Mouse (Mus musculus) embryonic facial prominence, embryonic 12.5 days (tissue): ENCODE results near the gene Qrich1. TPM values are rescaled to one million over a fixed set of nuclear protein-coding genes. Genes with fewer than 3 reads are reported as not detected.

Source experiments
- ATAC-seq: fragments of 200-750 bp; cut with Nextera tagmentation; 2 replicates; pipeline ENCODE4 v1.8.0; 2017; ENCODE audit not compliant: insufficient number of reproducible peaks, insufficient read depth, low FRiP score, low TSS enrichment
- H3K27ac ChIP-seq: fragments of 300-500 bp; sonication (generic); 2 replicates; pipeline ENCODE4 v1.5.1; 2016; ENCODE audit warnings: mild to moderate bottlenecking
- H3K27me3 ChIP-seq: fragments of 300-500 bp; sonication (generic); 2 replicates; pipeline ENCODE4 v1.6.1; 2016; ENCODE audit warnings: mild to moderate bottlenecking, moderate library complexity
- H3K36me3 ChIP-seq: fragments of 300-500 bp; sonication (generic); 2 replicates; pipeline ENCODE4 v1.6.1; 2016; ENCODE audit warnings: mild to moderate bottlenecking
- H3K4me1 ChIP-seq: fragments of 300-500 bp; sonication (generic); 2 replicates; pipeline ENCODE4 v1.6.1; 2016
- H3K4me2 ChIP-seq: fragments of 300-500 bp; sonication (generic); replicated peaks from 2 replicates; pipeline ENCODE4 v1.6.1; 2016; ENCODE audit warnings: mild to moderate bottlenecking, moderate library complexity
- H3K4me3 ChIP-seq: fragments of 300-500 bp; sonication (generic); 2 replicates; pipeline ENCODE4 v1.5.1; 2016; ENCODE audit warnings: mild to moderate bottlenecking
- H3K9ac ChIP-seq: fragments of 300-500 bp; sonication (generic); 2 replicates; pipeline ENCODE4 v1.6.1; 2016; ENCODE audit warnings: mild to moderate bottlenecking, moderate library complexity
- H3K9me3 ChIP-seq: fragments of 300-500 bp; sonication (generic); 2 replicates; pipeline ENCODE4 v1.6.1; 2016; ENCODE audit warnings: mild to moderate bottlenecking, moderate library complexity
- WGBS: fragments of 180-500 bp; shearing (Covaris S2); methylation state at CpG from one replicate; pipeline ENCODE4 v1.1.7; 2016; 5-methylcytosine and 5-hydroxymethylcytosine counted together
- polyA plus RNA-seq: library from polyadenylated mRNA; unstranded; fragments of >200 nt; fragmentation: Nextera tagmentation; extraction: Ambion mirVana; gene quantifications from 2 replicates; pipeline ENCODE4 v1.2.1, GENCODE M21; 2016

Qrich1 gene
- polyA plus RNA-seq, 1 experiment from 2014 or later: 160 TPM

GRCm38 (mm10) chr9:108525400-108525799, 8.8 kb downstream of the Qrich1 start:
- no peaks in the 10 kb centered on the region for H3K9me3 ChIP-seq
- H3K9ac ChIP-seq: no peak overlapping the region
- no peak overlapping the region for H3K4me2 ChIP-seq
- WGBS: 88% methylated on average over 3 of the region's 3 CpGs
- no peaks in the 10 kb centered on the region for H3K4me1 ChIP-seq
- H3K36me3 ChIP-seq: peaks cover 37% of the 10 kb centered on the region
- no peaks in the 10 kb centered on the region for H3K27me3 ChIP-seq
- H3K4me3 ChIP-seq: no peak overlapping the region
- no peak overlapping the region for H3K27ac ChIP-seq
- no peak for ATAC-seq

GRCm38 (mm10) chr9:108530954-108531353, 14.3 kb downstream of the Qrich1 start:
- 83% methylated on average over 1 of the region's 1 CpGs for WGBS
- no peak for ATAC-seq
- H3K36me3 ChIP-seq: peaks cover 72% of the 10 kb centered on the region

GRCm38 (mm10) chr9:108531496-108531895, 14.9 kb downstream of the Qrich1 start:
- H3K36me3 ChIP-seq: peaks cover 77% of the 10 kb centered on the region
- 89% methylated on average over 1 of the region's 1 CpGs for WGBS
- no peak overlapping the region for H3K27ac ChIP-seq
- no peaks in the 10 kb centered on the region for H3K4me1 ChIP-seq
- H3K9ac ChIP-seq: no peak overlapping the region
- H3K4me3 ChIP-seq: no peak overlapping the region
- no peaks in the 10 kb centered on the region for H3K9me3 ChIP-seq
- no peaks in the 10 kb centered on the region for H3K27me3 ChIP-seq
- no peak overlapping the region for H3K4me2 ChIP-seq
- no peak for ATAC-seq

More at GRCm38 (mm10) chr9:108530954-108531353, 14.3 kb downstream of the Qrich1 start:
- H3K27me3 ChIP-seq: no peaks in the 10 kb centered on the region
- H3K4me1 ChIP-seq: no peaks in the 10 kb centered on the region
- no peak overlapping the region for H3K4me3 ChIP-seq
- no peak overlapping the region for H3K27ac ChIP-seq
- H3K4me2 ChIP-seq: no peak overlapping the region
- H3K9ac ChIP-seq: no peak overlapping the region
- no peaks in the 10 kb centered on the region for H3K9me3 ChIP-seq

- no peak for ATAC-seq
- Histone ChIP-seq H3K36me3 (peaks cover 88% of the 10 kb centered on the region), H3K4me3 (no peak overlapping the region), H3K27ac (no peak overlapping the region), H3K9me3 (no peaks in the 10 kb centered on the region), H3K9ac (no peak overlapping the region), H3K4me1 (no peaks in the 10 kb centered on the region), H3K4me2 (no peak overlapping the region), H3K27me3 (no peaks in the 10 kb centered on the region)
Observed at GRCm38 (mm10) chr9:108540846-108541245, 24.2 kb downstream of the Qrich1 start.

- 94% methylated on average over 3 of the region's 3 CpGs for WGBS
- peaks cover 85% of the 10 kb centered on the region for H3K36me3 ChIP-seq
- H3K9ac ChIP-seq: no peak overlapping the region
- no peak overlapping the region for H3K27ac ChIP-seq
- no peak overlapping the region for H3K4me3 ChIP-seq
- H3K27me3 ChIP-seq: no peaks in the 10 kb centered on the region
- no peaks in the 10 kb centered on the region for H3K9me3 ChIP-seq
- no peaks in the 10 kb centered on the region for H3K4me1 ChIP-seq
- no peak for ATAC-seq
- H3K4me2 ChIP-seq: no peak overlapping the region
Observed at GRCm38 (mm10) chr9:108545986-108546385, 29.4 kb downstream of the Qrich1 start.

DNA sequence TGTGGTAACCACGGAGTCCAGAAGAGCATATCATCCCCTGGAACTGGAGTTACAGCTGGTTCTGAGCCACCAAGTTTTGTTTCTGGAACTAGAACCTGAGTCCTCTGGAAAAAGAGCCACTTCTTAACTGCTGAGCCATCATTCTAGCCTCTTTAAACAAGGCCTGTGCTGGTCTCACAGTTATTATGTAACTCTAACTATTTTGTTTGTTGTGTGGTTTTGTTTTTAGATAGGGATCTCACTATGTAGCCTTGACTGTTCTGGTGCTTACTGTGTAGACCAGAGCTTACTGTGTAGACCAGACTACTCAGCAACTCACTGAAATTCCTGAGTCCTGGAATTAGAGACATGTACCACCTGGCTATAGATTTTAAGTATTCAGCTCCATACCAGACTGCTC, 30.3 kb downstream of the Qrich1 start:
- WGBS: 81% methylated on average over 1 of the region's 1 CpGs
- Histone ChIP-seq H3K27me3 (no peaks in the 10 kb centered on the region), H3K27ac (no peak overlapping the region), H3K4me3 (no peak overlapping the region), H3K36me3 (peaks cover 80% of the 10 kb centered on the region), H3K9ac (no peak overlapping the region), H3K4me1 (no peaks in the 10 kb centered on the region), H3K4me2 (no peak overlapping the region), H3K9me3 (no peaks in the 10 kb centered on the region)
- ATAC-seq: no peak

DNA sequence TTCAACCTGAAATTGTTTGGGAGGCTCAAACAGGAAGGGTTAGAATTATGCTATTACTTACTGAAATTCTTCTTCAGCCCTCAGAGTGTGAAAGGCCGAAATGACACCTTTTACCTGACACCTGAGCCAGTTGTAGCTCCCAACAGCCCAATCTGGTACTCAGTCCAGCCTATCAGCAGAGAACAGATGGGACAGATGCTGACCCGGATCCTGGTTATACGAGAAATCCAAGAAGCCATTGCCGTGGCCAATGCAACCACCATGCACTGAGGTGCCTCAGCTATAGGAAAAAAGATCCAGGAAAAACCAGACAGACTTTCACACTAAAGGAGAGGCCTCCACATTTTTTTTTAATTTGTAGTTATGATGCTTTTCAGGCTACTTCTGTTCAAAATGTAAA, 42.6 kb downstream of the Qrich1 start:
- H3K27ac ChIP-seq: no peak overlapping the region
- 83% methylated on average over 4 of the region's 4 CpGs for WGBS

GRCm38 (mm10) chr9:108560227-108560841, 43.7 kb downstream of the Qrich1 start, which contains the start of gene Impdh2:
TSS of gene Impdh2 (plus strand) at chr9:108560286.
- no peaks in the 10 kb centered on the region for H3K9me3 ChIP-seq
- H3K9ac ChIP-seq: peak within 1 kb of the TSS; percentile 79
- ATAC-seq: peak; percentile 91
- H3K27ac ChIP-seq: peak within 1 kb of the TSS; percentile 80; the same call in 1 of the 2 replicates
- peak within 1 kb of the TSS; percentile 64 for H3K4me2 ChIP-seq
- H3K27me3 ChIP-seq: no peaks in the 10 kb centered on the region
- peaks cover 78% of the 10 kb centered on the region for H3K36me3 ChIP-seq
- peaks cover 9% of the 10 kb centered on the region for H3K4me1 ChIP-seq
- WGBS: under 1% methylated on average over 53 of the region's 53 CpGs
- peak within 1 kb of the TSS; percentile 52 for H3K4me3 ChIP-seq

More for the DNA sequence above, 42.6 kb downstream of the Qrich1 start:
- Histone ChIP-seq H3K4me2 (no peak overlapping the region), H3K4me1 (peaks cover 9% of the 10 kb centered on the region), H3K9ac (no peak overlapping the region), H3K9me3 (no peaks in the 10 kb centered on the region), H3K27me3 (no peaks in the 10 kb centered on the region), H3K4me3 (no peak overlapping the region), H3K36me3 (peaks cover 78% of the 10 kb centered on the region)
- no peak for ATAC-seq

DNA sequence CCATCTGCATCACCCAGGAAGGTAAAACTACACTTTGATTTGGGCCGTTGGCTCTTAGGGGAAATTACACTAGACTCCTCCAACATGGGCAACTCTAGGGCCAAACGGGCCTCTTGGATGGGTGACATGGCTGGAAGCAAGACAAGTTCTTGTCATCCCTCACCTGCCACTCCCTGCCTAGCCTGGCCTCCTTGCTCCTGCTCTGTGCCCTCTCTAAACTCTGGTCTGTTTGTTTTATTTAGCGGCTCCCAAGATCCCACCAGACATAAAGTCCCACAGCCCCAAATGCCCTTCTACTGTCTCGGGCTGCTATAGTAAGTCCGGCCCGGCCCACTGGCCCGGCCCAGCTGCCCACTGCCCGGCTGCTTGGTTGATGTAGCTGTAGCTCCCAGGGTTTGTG, 47.1 kb downstream of the Qrich1 start:
- Histone ChIP-seq H3K9me3 (no peaks in the 10 kb centered on the region), H3K4me1 (peaks cover 26% of the 10 kb centered on the region), H3K4me3 (no peak overlapping the region), H3K27ac (no peak overlapping the region), H3K4me2 (no peak overlapping the region), H3K36me3 (peaks cover 52% of the 10 kb centered on the region), H3K27me3 (no peaks in the 10 kb centered on the region), H3K9ac (no peak overlapping the region)
- 93% methylated on average over 8 of the region's 8 CpGs for WGBS
- no peak for ATAC-seq

DNA sequence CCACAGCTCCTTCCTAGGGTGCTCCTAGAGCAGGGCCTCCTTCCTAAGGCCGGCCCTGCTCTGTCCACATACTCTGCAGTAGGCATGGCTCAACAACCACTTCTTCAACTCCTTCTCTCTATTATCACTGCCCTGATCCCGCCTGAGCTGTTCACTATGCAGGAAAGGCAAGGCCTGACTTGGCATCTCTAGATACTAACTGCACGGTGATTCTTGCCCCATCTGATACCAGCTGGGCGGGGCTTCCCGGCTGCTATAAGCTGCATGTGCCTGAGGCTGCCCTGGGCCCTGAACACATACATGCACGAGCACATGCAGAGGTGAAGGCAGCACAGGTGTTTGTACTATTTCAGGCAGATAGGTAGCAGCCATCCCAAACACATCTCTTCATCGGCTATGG, 47.5 kb downstream of the Qrich1 start:
- H3K4me2 ChIP-seq: no peak overlapping the region
- H3K36me3 ChIP-seq: peaks cover 47% of the 10 kb centered on the region
- H3K27ac ChIP-seq: no peak overlapping the region
- H3K27me3 ChIP-seq: no peaks in the 10 kb centered on the region
- 90% methylated on average over 7 of the region's 7 CpGs for WGBS
- no peak overlapping the region for H3K9ac ChIP-seq
- ATAC-seq: no peak
- no peak overlapping the region for H3K4me3 ChIP-seq
- H3K4me1 ChIP-seq: peaks cover 26% of the 10 kb centered on the region
- no peaks in the 10 kb centered on the region for H3K9me3 ChIP-seq

DNA sequence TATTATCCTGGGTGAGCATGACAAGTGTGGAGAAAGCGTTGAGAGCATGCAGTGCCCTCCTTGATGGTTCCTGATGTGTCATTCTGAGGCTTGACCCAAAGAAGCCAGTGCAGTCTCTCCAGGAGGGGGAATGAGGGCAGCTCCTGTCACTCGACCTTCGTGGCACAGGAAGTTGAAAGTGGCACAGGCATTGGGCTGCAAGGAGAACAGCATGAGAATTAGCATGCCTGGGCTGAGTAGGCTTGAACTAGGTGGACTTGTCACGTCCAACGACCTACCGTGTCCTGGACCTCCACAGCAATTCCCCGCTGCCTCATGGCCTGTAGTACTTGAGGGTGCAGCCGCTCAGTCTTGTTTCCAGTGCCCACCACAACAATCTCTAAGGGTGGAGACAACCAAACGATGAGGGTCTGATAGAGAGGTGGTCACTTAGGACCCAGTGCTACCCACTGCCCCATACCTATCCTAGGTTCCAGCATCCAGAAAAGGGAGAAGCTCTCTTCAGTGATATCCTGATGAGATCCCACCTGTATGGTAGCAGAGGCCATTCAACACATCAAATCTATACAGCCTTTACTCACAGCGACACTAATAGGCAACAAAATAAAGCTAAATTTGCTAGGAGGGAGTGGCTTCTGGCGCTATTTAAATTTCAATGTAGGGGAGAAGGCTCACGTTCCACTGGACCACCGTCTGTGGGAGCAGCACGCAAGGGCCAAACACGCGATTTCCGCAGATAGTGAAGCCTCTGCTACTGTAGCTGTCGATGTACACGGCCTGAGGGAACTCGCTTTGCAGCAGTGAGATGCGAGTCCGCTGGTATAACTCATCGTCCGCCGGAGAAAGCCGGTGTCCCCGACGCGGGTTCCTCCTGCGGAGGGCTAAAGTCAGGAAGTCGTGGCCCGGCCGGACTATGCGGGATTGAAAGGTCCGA, 49.5 kb downstream of the Qrich1 start:
- H3K4me2 ChIP-seq: peak overlapping the region; percentile 95
- 11% methylated on average over 35 of the region's 35 CpGs for WGBS
- peak overlapping the region; percentile 82 for H3K27ac ChIP-seq
- H3K9ac ChIP-seq: peak overlapping the region; percentile 78
- H3K4me1 ChIP-seq: peaks cover 37% of the 10 kb centered on the region
- no peaks in the 10 kb centered on the region for H3K9me3 ChIP-seq
- no peaks in the 10 kb centered on the region for H3K27me3 ChIP-seq
- no peak for ATAC-seq
- H3K36me3 ChIP-seq: peaks cover 45% of the 10 kb centered on the region
- peak overlapping the region; percentile 67 for H3K4me3 ChIP-seq
